Mouse (Mus musculus): ENCODE data around the gene Iqschfp.

Iqschfp gene

DNA sequence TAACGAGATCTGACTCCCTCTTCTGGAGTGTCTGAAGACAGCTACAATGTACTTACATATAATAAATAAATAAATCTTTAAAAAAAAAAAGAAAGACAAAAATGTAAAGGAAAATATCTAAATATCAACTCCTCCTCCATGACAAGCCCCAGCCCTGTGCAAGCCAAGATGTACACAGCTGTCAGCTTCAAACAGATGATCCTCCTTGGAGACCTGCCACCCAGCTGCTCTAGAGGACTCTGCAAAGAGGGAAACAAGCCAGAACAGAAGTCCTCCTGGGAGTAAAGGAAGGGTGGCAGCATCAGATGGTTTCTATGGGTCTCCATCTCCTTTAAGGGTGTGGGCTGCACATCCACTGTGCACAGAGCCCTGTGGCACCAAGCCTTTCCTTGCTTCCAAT is 480.9 kb downstream of the Iqschfp start:
- no peak for DNase-seq

DNA sequence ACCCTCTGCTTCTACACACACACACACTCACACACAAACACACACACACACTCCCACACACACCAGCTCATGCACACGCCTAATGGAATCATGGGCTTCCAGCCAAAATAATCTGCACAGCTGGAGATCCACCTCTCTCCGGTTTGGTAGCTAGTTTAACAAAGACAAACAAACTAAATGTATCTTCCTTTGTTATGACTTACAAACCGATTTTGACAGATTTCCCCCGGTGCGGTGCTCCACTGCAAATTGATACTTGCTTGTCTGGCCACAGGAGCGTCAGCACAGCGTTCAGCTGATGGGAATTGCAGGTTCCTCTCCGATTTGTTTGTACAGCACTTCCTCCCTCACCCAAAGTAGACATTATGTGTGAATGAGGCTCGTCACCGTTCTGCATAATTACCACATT is 483.1 kb downstream of the Iqschfp start:
- DNase-seq, result no peak

DNA sequence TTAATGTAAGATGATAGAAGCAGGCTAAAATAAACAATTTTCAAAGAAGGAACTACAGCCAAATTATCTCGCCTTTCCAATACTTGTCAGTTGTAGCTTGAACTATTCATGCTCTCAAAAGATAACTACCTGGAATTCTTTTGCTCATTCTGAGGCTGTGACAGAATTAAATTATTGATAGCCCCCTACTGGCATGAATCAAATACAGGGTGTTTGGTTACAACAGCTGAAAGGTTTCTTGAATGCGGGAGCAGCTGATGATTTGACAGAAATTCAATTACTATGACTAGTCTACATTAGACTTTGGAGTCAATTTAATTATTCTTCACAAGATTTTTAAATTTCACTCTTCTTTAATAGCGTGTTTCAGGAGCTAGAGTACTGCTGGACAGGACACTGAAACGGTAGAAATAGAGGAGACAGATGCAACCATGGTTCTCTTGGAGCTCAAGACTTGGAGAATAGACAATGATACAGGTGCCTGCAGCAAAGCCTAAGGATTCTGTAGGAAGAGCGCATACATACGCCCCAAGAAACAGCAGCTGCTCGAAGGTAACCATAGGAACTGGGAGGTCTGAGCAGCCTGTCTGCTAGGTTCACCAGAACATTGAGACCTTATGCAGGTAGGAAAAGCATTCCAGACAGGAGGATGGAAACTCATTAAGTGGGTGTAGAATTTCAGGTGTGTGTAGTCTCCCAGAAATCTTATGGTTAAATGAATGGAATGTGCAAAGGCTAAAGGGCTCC is 485.6 kb downstream of the Iqschfp start:
- DNase-seq, result no peak

DNA sequence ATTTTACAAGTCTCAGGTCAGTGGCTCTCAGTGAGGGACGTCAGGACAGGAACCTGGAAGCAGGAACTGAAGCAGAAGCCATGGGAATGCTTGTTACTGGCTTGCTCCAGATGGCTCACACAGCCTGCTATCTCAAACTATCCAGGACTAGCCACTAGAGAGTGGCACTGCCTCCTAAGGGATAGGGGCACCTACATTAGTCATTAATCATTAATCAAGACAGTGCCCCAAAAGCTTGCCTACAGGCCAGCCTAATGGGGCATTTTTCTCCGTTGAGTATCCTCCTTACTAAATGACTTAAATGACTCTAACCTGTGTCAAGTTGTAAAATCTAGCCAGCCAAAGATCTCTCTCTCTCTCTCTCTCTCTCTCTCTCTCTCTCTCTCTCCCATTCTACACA is 486.8 kb downstream of the Iqschfp start:
- DNase-seq, result peak; percentile 11

DNA sequence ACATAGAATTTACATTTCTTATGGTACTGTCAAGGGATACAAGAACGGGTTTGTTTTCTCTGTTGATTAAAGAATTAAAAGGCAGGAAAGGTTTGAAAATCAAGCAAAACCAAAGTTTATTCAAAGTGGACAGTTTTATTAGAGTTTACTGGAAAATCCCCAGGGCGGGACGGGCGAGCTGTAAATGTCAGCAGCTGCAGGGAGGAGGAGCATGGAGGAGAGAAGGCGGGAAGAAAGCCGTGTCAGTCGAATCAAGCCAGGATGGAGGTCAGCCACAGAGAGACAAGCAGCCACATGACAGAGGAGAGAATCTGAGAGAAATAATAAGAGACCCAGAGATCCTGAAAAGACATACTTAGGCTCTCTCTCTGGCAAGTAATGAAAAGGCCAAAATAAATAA is 487.2 kb downstream of the Iqschfp start:
- peak; percentile 21 for DNase-seq

- peak; percentile 28 for DNase-seq
These were observed 491.6 kb downstream of the Iqschfp start for GRCm38 (mm10) chr3:68383672-68384071.

DNA sequence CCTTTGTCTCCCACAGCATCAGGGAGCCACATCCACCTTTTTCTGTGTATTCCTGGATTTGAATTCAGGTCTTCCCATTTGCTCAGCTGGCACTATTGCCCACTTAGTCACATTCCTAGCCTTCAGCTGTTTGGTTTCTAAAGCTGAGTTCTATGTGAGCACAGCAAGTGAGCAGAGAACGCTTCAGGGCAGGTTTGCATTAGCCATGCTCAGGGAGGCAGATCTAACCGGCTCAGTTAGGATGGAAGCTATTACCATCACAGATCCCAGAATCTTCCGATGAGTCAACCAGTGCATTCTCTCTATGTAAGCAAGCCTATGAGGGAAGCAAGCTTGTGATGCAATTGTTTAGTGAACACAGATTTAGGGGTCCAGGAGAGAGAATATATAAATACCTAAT is 493.5 kb downstream of the Iqschfp start:
- no peak for DNase-seq

GRCm38 (mm10) chr3:68388023-68388422 is 496.0 kb downstream of the Iqschfp start:
- DNase-seq, result no peak

DNA sequence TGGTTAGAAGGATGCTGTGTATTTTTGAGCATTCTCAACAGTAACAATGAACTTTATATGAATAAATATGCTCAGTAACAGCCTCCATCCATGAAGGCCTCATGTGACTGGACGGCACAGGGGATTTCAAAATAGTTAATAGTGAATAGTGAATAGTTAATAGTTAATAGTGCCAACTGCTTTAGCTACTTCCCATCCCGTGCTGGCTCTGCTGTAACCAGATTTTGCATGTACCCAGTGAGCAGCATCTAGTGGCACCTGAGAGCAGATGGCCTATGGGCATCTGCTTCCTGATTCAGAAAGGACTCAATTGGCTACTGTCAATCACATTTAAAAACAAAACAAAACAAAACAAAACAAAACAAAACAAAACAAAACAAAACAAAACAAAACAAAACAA is 501.5 kb downstream of the Iqschfp start:
- peak; percentile 44 for DNase-seq

GRCm38 (mm10) chr3:68398691-68399090 is 506.7 kb downstream of the Iqschfp start:
- no peak for DNase-seq

DNA sequence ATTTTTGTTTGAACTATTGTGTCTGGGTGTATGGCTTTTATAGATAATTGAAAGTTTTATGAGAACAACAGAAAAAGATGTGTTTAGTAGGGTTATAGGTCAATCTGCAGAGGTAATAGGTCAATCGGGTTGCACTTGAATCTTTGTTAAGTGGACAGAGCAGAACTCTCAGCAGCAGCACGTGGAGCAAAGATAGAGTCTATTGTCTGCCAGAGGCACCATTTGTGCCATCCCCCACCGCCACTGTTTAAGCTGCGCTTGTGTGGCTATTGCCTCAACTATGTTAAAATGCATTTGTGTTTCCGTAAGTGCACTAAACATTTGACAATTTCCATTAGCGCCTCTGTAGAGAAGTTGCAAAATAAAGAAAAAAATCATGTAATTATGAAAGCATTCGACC is 508.1 kb downstream of the Iqschfp start:
- no peak for DNase-seq

GRCm38 (mm10) chr3:68403343-68403742 is 511.3 kb downstream of the Iqschfp start:
- DNase-seq, result no peak

DNA sequence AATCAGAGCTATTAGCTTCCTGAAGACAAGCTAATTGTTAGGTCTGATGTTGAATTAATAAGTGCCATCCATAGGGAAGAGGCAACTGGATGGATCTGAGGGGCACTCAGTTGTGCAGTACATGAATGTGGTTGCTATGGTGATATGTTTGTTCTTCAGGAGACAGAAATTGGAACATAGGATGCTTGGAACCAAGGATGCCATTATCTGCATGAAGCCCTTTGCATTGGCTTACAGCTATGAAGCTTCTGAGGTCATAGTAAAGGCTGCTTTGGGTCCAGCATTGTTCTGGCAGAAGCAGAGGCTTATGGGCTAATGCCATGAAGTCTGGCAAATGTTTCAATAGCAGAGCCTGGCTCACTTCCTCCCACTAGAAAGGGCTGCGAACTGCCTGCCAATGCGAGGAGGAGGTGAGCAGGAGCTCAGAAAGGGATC is 511.8 kb downstream of the Iqschfp start:
- DNase-seq, result no peak

GRCm38 (mm10) chr3:68405724-68406123 is 513.7 kb downstream of the Iqschfp start:
- DNase-seq, result no peak

GRCm38 (mm10) chr3:68412262-68412661 is 520.2 kb downstream of the Iqschfp start:
- DNase-seq, result no peak

DNA sequence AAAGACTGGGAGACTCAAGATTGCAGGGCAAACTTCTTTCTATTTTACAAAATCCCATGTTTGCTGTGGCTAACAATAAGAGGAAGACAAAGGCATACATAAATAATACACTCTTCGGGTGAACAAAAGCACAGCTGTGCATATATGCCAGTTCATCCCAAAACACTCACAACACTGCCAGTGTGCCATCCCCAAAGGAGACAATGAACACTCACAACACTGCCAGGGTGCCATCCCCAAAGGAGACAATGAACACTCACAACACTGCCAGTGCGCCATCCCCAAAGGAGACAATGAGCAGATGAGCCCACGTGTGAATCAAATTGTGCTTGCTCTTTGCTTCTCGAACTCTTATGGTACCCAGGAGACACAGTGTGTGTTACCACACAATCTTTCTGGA is 527.8 kb downstream of the Iqschfp start:
- no peak for DNase-seq

DNA sequence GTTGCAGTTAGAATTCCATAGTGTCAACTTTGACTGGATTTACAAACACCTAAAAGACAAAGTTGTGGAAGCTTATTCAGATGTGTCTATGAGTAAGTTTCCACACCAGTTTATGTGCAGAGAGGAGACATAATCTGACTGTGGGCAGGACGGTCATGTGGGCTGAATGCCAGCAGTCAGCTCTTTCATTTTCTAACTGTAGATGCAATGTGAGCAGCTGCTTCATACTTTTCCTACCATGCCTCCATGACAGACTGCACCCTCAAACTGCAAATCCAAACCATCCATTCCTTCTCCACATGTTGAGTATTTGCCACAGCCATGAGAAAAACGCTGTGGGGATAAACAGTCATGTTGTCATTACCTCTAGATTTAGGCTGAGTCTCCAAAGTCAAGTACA is 528.9 kb downstream of the Iqschfp start:
- DNase-seq, result no peak

DNA sequence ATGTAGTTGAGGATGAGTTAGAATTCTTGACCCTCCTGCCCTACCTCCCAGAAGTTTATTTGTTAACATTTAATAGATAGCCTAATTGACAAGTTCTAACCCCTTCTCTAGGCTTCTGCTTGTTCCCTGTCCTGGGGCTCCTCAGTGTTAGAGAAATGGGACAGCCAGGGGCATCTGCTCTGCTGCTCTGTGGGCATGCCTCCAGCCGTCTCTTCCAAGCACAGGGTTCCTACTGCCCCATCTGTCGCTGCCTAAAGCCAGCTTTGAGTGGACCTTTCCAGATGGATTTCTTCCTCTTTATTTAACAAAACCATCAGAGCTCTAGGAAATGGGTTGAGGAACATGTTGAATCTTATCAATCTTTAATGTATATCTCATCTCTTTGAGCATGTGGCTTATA is 529.8 kb downstream of the Iqschfp start:
- no peak for DNase-seq

DNA sequence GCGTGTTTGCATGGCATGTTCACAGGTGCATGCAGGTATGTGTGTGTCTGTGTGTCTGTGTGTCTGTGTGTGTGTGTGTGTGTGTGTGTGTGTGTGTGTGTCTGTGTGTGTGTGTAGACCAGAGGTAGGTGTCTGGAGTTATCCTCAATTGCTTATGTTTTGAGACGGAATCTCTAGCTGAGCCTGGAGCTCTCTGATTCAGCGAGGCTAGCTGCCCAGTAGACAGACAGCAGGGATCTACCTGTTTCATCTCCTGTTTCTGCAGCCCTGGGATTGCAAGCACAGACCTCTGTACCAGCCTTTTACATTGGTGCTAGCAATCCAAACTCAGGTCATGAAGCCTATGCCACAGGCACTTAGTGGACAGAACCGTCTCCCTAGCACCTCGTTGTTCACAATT is 536.0 kb downstream of the Iqschfp start:
- DNase-seq, result no peak

GRCm38 (mm10) chr3:68434435-68434834 is 542.4 kb downstream of the Iqschfp start:
- no peak for DNase-seq

- no peak for DNase-seq
These were observed 542.9 kb downstream of the Iqschfp start for GRCm38 (mm10) chr3:68434897-68435296.

- no peak for DNase-seq
These were observed 556.4 kb downstream of the Iqschfp start for GRCm38 (mm10) chr3:68448480-68448879.

DNA sequence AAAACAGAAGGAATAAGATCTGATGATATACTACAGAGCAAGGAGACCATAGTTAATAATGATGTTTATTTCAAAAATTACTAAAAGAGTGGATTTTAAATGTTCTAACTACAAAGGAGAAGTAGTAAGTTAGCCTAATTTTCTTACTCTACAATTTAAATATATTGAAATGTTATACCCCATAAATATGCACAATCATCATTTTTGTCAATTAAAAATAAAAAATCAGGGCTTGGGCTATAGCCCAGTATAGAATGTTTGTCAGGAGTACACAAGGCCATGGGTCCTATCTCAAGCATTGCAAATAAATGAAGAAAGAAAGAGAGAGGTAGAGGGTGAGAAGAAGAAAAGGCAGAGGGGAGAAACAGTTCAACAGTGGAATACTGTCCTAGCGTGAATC is 559.6 kb downstream of the Iqschfp start:
- DNase-seq, result no peak

DNA sequence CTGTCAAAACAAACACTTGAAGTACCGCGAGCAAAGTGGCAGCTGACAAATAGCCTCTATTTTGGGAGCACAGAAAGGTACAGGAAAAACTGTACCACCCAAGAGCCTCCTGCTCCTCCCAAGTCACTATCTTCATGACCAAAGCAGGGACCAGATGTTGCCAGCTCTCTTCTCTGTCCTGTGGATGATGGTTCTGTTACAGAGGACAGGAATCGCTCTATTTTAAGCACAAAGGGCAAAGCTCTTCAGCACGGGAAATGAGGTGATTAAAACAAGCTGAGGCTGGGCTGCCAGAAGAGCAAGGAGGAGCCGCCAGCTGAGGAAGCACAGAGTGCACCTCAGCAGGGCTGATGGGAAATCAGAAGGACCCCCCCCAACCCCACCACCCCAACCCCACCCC is 561.2 kb downstream of the Iqschfp start:
- peak; percentile 18 for DNase-seq

GRCm38 (mm10) chr3:68453719-68454455 is 561.9 kb downstream of the Iqschfp start:
- DNase-seq, result no peak

Measured in kidney, adult 9 months (tissue).